Mouse (Mus musculus) thymus, postnatal 10 days (tissue): Measurements from ENCODE around the gene Aqp7.

Experiments
- DNase-seq, 2 experiments: peaks; one replicate each; pipeline ENCODE4 v3.0.0; 2021; ENCODE audit warnings: low spot score in 2 of 2

Gene Aqp7

GRCm38 (mm10) chr4:41000842-41001639, 46.9 kb downstream of the Aqp7 start:
- no peak for DNase-seq

DNA sequence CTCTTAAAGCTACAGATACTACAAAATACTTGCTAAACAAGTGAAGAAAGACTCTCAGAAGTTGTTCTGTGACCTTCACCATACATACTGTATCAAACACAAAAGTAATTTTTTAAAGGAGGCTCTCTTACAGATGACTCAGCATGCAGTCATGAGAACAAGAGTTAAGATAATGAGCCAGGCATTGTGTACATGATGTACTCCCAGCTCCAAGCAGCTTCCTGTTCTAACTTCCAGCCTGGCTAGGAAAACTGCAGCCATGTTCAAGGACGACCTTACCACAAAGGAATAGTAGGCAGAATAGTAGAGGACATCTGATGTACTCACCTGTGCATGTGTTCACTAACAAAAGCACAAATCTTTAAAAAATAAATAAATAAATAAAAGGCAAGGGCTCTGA, 47.7 kb downstream of the Aqp7 start:
- no peak for DNase-seq

DNA sequence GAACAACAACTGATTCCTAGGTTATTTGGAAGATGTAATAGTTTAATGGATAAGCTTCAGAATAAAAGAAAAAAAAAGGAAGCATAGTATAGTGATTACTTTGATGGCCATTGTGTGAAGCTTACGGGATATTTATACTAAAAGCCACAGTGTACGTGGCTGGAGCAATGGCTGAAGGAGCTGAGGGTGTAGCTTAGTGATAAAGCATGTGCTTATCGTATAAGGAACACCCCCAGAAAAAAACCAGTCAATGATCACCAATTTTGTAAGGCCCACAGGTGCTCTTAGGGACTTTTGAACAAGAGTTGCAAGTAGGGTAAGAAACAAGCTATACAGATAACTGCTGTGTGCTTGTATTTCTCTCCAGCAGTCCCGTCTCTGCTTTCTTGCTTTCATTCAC, 50.0 kb downstream of the Aqp7 start:
- no peak for DNase-seq

- DNase-seq, result no peak
Measured at GRCm38 (mm10) chr4:40996302-40996701, 51.6 kb downstream of the Aqp7 start.

DNA sequence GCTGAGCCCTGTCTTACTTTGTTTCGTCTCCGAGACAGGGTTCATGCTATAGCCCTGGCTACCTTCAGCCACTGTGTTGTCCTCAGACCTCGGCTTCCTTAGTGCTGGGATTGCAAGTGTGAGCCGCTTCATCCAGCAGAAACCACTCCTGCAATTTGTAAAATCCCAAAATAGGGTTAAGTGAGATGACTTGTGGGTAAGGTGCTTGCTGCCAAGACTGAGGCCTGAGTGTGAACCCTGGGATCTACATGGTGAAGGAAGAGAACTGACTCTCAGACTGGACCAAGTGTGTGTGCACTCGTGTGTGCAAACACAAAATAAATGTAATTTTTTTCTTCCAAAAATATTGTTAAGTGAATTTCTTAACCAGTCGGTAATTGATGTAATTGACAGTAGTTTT, 58.3 kb downstream of the Aqp7 start:
- no peak for DNase-seq

DNA sequence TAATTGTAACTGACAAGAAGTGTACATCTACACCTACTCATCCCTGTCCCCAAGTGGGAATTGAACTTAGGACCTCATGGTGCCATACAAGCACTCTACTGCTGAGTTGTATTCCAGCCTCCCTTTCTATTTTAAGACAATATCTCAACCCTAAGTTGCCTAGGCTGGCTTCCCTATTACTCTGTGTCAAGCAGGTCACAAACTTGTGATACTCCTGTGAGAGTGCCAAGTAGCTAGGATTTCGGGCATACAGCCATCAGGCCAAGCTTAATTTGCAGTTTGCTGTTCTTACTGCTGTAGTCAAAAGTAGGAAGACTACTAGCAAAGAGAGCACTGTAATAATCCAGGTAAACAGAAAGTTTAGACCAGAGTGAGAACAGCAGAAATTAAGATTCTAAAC, 64.3 kb downstream of the Aqp7 start:
- no peak for DNase-seq
